Mouse (Mus musculus) Patski (cell line): ENCODE measurements around the gene Ddr2. TPM values are rescaled to one million over a fixed set of nuclear protein-coding genes. Genes with fewer than 3 reads are reported as not detected.

Experiments used
- ATAC-seq: fragments of 100-300 bp; one replicate; pipeline ENCODE4 v1.8.0; 2021
- CTCF ChIA-PET: fragments of 350-600 bp; sonication (Branson Sonifier 250); formaldehyde crosslinking; loops from one replicate; lab custom pipeline; 2022; ENCODE audit warnings: inconsistent platforms; lab: Charles Lee
- POLR2A ChIA-PET: fragments of 350-600 bp; sonication (Branson Sonifier 250); formaldehyde crosslinking; loops from one replicate; lab custom pipeline; 2022; ENCODE audit warnings: antibody characterized with exemption, inconsistent platforms; lab: Charles Lee
- DNase-seq: peaks from one replicate; pipeline ENCODE4 v3.0.0-alpha.2; 2011; ENCODE audit warnings: low read depth, low spot score
- H3K27me3 ChIP-seq: fragments of 371-371 bp; one replicate; pipeline ENCODE4 v1.5.1; 2021
- CTCF ChIP-seq: fragments of 100-300 bp; IDR thresholded peaks from one replicate; pipeline ENCODE4 v1.5.1; 2021
- in situ Hi-C: fragments of 300-500 bp; cut with MboI; formaldehyde crosslinking; loops from 3 replicates; pipeline ENCODE4 v1.11.1; 2018; ENCODE audit warnings: low pct_unique_long_range_greater_than_20kb, mixed read lengths
- polyA plus RNA-seq: library from polyadenylated mRNA; unstranded; gene quantifications from one replicate; pipeline ENCODE4 v1.2.3, GENCODE M21; 2021

Gene Ddr2
- polyA plus RNA-seq, 1 experiment from 2014 or later: 0.32 TPM

GRCm38 (mm10) chr1:170064083-170064494 is 46.5 kb downstream of the Ddr2 start:
- no peak for TF ChIP-seq CTCF
- CTCF ChIA-PET: interaction anchor here (1.3 to 2.0 kb wide), 2 partner anchors 12 to 60 kb away, joined by 5 to 6 read pairs; no protein-coding TSS in a partner anchor
- in situ Hi-C loops: no loop called here
- no peaks in the 10 kb centered on the region for H3K27me3 ChIP-seq
- ATAC-seq (peak; percentile 57), DNase-seq (no peak)
- POLR2A ChIA-PET: no interaction called here

GRCm38 (mm10) chr1:170060214-170060613 is 50.3 kb downstream of the Ddr2 start:
- no peak for DNase-seq
- TF ChIP-seq CTCF: no peak
- ChIA-PET CTCF (interaction anchor here (1.0 kb wide), 1 partner anchor 76 kb away, joined by 3 read pairs; no protein-coding TSS in a partner anchor), POLR2A (no interaction called here)
- no peaks in the 10 kb centered on the region for H3K27me3 ChIP-seq
- in situ Hi-C loops: no loop called here
- ATAC-seq: no peak

GRCm38 (mm10) chr1:170059347-170059746 is 51.2 kb downstream of the Ddr2 start:
- in situ Hi-C loops: no loop called here
- no peaks in the 10 kb centered on the region for H3K27me3 ChIP-seq
- no peak for ATAC-seq
- ChIA-PET POLR2A (no interaction called here), CTCF (no interaction called here)
- DNase-seq: no peak
- no peak for TF ChIP-seq CTCF

- no peak for TF ChIP-seq CTCF
- CTCF ChIA-PET: no interaction called here
- in situ Hi-C loops: no loop called here
- ATAC-seq (peak; percentile 8), DNase-seq (no peak)
- H3K27me3 ChIP-seq: no peaks in the 10 kb centered on the region
- POLR2A ChIA-PET: no interaction called here
Observed at GRCm38 (mm10) chr1:170058051-170058450, 52.5 kb downstream of the Ddr2 start.

- in situ Hi-C loops: no loop called here
- DNase-seq: no peak
- POLR2A ChIA-PET: no interaction called here
- ATAC-seq: no peak
- no peaks in the 10 kb centered on the region for H3K27me3 ChIP-seq
- no peak for TF ChIP-seq CTCF
- CTCF ChIA-PET: no interaction called here
Observed at GRCm38 (mm10) chr1:170057607-170058006, 53.0 kb downstream of the Ddr2 start.

- DNase-seq: no peak
- CTCF ChIA-PET: no interaction called here
- no peaks in the 10 kb centered on the region for H3K27me3 ChIP-seq
- POLR2A ChIA-PET: no interaction called here
- in situ Hi-C loops: no loop called here
- TF ChIP-seq CTCF: no peak
- ATAC-seq: no peak
Observed at GRCm38 (mm10) chr1:170056921-170057320, 53.6 kb downstream of the Ddr2 start.

- ATAC-seq (no peak), DNase-seq (no peak)
- ChIA-PET CTCF (no interaction called here), POLR2A (no interaction called here)
- no peak for TF ChIP-seq CTCF
- H3K27me3 ChIP-seq: no peaks in the 10 kb centered on the region
- in situ Hi-C loops: no loop called here
Observed at GRCm38 (mm10) chr1:170056214-170056613, 54.3 kb downstream of the Ddr2 start.

- ATAC-seq (no peak), DNase-seq (no peak)
- in situ Hi-C loops: no loop called here
- CTCF ChIA-PET: interaction anchor here (1.2 kb wide), 1 partner anchor 12 kb away, joined by 5 read pairs; no protein-coding TSS in a partner anchor
- no peak for TF ChIP-seq CTCF
- POLR2A ChIA-PET: no interaction called here
- no peaks in the 10 kb centered on the region for H3K27me3 ChIP-seq
Observed at GRCm38 (mm10) chr1:170052469-170053065, 58.0 kb downstream of the Ddr2 start.

GRCm38 (mm10) chr1:170051631-170052177 is 58.9 kb downstream of the Ddr2 start:
- DNase-seq (no peak), ATAC-seq (no peak)
- in situ Hi-C loops: no loop called here
- no peaks in the 10 kb centered on the region for H3K27me3 ChIP-seq
- no peak for TF ChIP-seq CTCF
- ChIA-PET CTCF (interaction anchor here (1.2 to 1.7 kb wide), 2 partner anchors 12 to 70 kb away, joined by 3 to 5 read pairs; no protein-coding TSS in a partner anchor), POLR2A (no interaction called here)

GRCm38 (mm10) chr1:170048434-170048833 is 62.1 kb downstream of the Ddr2 start:
- no peaks in the 10 kb centered on the region for H3K27me3 ChIP-seq
- DNase-seq: no peak
- in situ Hi-C loops: no loop called here
- TF ChIP-seq CTCF: no peak
- no peak for ATAC-seq
- ChIA-PET POLR2A (no interaction called here), CTCF (interaction anchor here (1.3 to 1.5 kb wide), 2 partner anchors 14 to 21 kb away, joined by 3 to 4 read pairs; no protein-coding TSS in a partner anchor)

GRCm38 (mm10) chr1:170044726-170045471 is 65.7 kb downstream of the Ddr2 start:
- no peaks in the 10 kb centered on the region for H3K27me3 ChIP-seq
- in situ Hi-C loops: no loop called here
- CTCF ChIA-PET: interaction anchor here (0.7 to 1.8 kb wide), 2 partner anchors 82 to 92 kb away, joined by 3 to 4 read pairs; no protein-coding TSS in a partner anchor
- ATAC-seq (no peak), DNase-seq (no peak)
- POLR2A ChIA-PET: no interaction called here
- TF ChIP-seq CTCF: peak; percentile 39
